Mouse (Mus musculus) forebrain, postnatal 0 days (tissue): ENCODE data around the gene Rprd1b. TPM values are rescaled to one million over a fixed set of nuclear protein-coding genes. Genes with fewer than 3 reads are reported as not detected.

Experiments used
- ATAC-seq: fragments of 200-750 bp; cut with Nextera tagmentation; 2 replicates; pipeline ENCODE4 v1.8.0; 2017; ENCODE audit warnings: mild to moderate bottlenecking, moderate library complexity
- DNase-seq: peaks from one replicate; pipeline ENCODE4 v3.0.0-alpha.2; 2015
- H3K27ac ChIP-seq: fragments of 300-500 bp; sonication (generic); 2 replicates; pipeline ENCODE4 v1.5.1; 2014; ENCODE audit warnings: low read depth, mild to moderate bottlenecking, antibody characterized with exemption, low read length, moderate library complexity, mixed read lengths
- H3K27me3 ChIP-seq: fragments of 300-500 bp; sonication (generic); 2 replicates; pipeline ENCODE4 v1.6.1; 2014; ENCODE audit warnings: mild to moderate bottlenecking, low read length, mixed read lengths; ENCODE audit not compliant: insufficient read depth
- H3K36me3 ChIP-seq: fragments of 300-500 bp; sonication (generic); 2 replicates; pipeline ENCODE4 v1.6.1; 2014; ENCODE audit warnings: mild to moderate bottlenecking, moderate library complexity; ENCODE audit not compliant: insufficient read depth
- H3K4me1 ChIP-seq: fragments of 300-500 bp; sonication (generic); 2 replicates; pipeline ENCODE4 v1.6.1; 2014; ENCODE audit warnings: antibody characterized with exemption; ENCODE audit not compliant: insufficient read depth
- H3K4me2 ChIP-seq: fragments of 300-500 bp; sonication (generic); 2 replicates; pipeline ENCODE4 v1.6.1; 2014; ENCODE audit warnings: low read depth, mild to moderate bottlenecking, moderate library complexity
- H3K4me3 ChIP-seq: fragments of 300-500 bp; sonication (generic); 2 replicates; pipeline ENCODE4 v1.5.1; 2014; ENCODE audit warnings: low read depth, low read length, mixed read lengths
- H3K9ac ChIP-seq: fragments of 300-500 bp; sonication (generic); 2 replicates; pipeline ENCODE4 v1.6.1; 2014; ENCODE audit warnings: mild to moderate bottlenecking
- H3K9me3 ChIP-seq: fragments of 300-500 bp; sonication (generic); 2 replicates; pipeline ENCODE4 v1.6.1; 2016; ENCODE audit warnings: low read length
- CTCF ChIP-seq: sonication (generic); IDR thresholded peaks from 2 replicates; pipeline ENCODE4 v1.5.1; 2016; ENCODE audit warnings: antibody characterized with exemption, control low read depth, low read depth
- WGBS: fragments of 180-500 bp; shearing (Covaris S2); extraction: QIAGEN DNeasy Blood & Tissue Kit; methylation state at CpG from one replicate; pipeline ENCODE4 v1.1.7; 2014; 5-methylcytosine and 5-hydroxymethylcytosine counted together
- polyA plus RNA-seq: library from polyadenylated mRNA; unstranded; fragments of >200 nt; fragmentation: Nextera tagmentation; extraction: Ambion mirVana; gene quantifications from 2 replicates; pipeline ENCODE4 v1.2.1, GENCODE M21; 2015
- total RNA-seq: library from RNA; depleted of rRNA; stranded (reverse); fragments of >200 nt; gene quantifications from 2 replicates; pipeline ENCODE4 v1.2.3, GENCODE M21; 2014

Gene Rprd1b
- total and polyA plus RNA-seq, 2 experiments from 2014 or later = 18.8 to 61.3 TPM

GRCm38 (mm10) chr2:158169351-158169750, 141.1 kb downstream of the Rprd1b start:
- Histone ChIP-seq H3K4me3 (no peak overlapping the region), H3K27ac (no peak overlapping the region), H3K27me3 (no peaks in the 10 kb centered on the region), H3K36me3 (no peaks in the 10 kb centered on the region), H3K4me1 (no peaks in the 10 kb centered on the region), H3K9ac (no peak overlapping the region), H3K4me2 (no peak overlapping the region), H3K9me3 (no peaks in the 10 kb centered on the region)
- no peak for ATAC-seq
- DNase-seq = no peak
- 83% methylated on average over 6 of the region's 6 CpGs for WGBS
- no peak for TF ChIP-seq CTCF

- no peaks in the 10 kb centered on the region for H3K9me3 ChIP-seq
- DNase-seq (no peak), ATAC-seq (no peak)
- H3K36me3 ChIP-seq = no peaks in the 10 kb centered on the region
- 93% methylated on average over 7 of the region's 7 CpGs for WGBS
- H3K4me1 ChIP-seq = no peaks in the 10 kb centered on the region
- no peak overlapping the region for H3K4me3 ChIP-seq
- H3K4me2 ChIP-seq = no peak overlapping the region
- H3K27me3 ChIP-seq = no peaks in the 10 kb centered on the region
- TF ChIP-seq CTCF = no peak
- no peak overlapping the region for H3K9ac ChIP-seq
- no peak overlapping the region for H3K27ac ChIP-seq
These were observed 141.5 kb downstream of the Rprd1b start for GRCm38 (mm10) chr2:158169771-158170170.

GRCm38 (mm10) chr2:158170394-158170793, 142.1 kb downstream of the Rprd1b start:
- Histone ChIP-seq H3K36me3 (no peaks in the 10 kb centered on the region), H3K27ac (no peak overlapping the region), H3K4me2 (no peak overlapping the region), H3K27me3 (no peaks in the 10 kb centered on the region), H3K9ac (no peak overlapping the region), H3K4me1 (no peaks in the 10 kb centered on the region), H3K4me3 (no peak overlapping the region), H3K9me3 (no peaks in the 10 kb centered on the region)
- no peak for TF ChIP-seq CTCF
- DNase-seq (no peak), ATAC-seq (no peak)
- WGBS = 84% methylated on average over 2 of the region's 2 CpGs

GRCm38 (mm10) chr2:158174438-158174837, 146.1 kb downstream of the Rprd1b start:
- Histone ChIP-seq H3K27me3 (no peaks in the 10 kb centered on the region), H3K9ac (no peak overlapping the region), H3K4me1 (peaks cover 6% of the 10 kb centered on the region), H3K4me3 (no peak overlapping the region), H3K27ac (no peak overlapping the region), H3K36me3 (no peaks in the 10 kb centered on the region), H3K9me3 (no peaks in the 10 kb centered on the region), H3K4me2 (no peak overlapping the region)
- TF ChIP-seq CTCF = no peak
- no peak for ATAC-seq
- DNase-seq = no peak
- WGBS = 85% methylated on average over 5 of the region's 5 CpGs

GRCm38 (mm10) chr2:158174958-158175357, 146.7 kb downstream of the Rprd1b start:
- Histone ChIP-seq H3K9ac (no peak overlapping the region), H3K27me3 (no peaks in the 10 kb centered on the region), H3K36me3 (no peaks in the 10 kb centered on the region), H3K4me1 (peaks cover 6% of the 10 kb centered on the region), H3K4me3 (no peak overlapping the region), H3K9me3 (no peaks in the 10 kb centered on the region), H3K4me2 (no peak overlapping the region), H3K27ac (no peak overlapping the region)
- 86% methylated on average over 15 of the region's 15 CpGs for WGBS
- ATAC-seq (no peak), DNase-seq (no peak)
- no peak for TF ChIP-seq CTCF

GRCm38 (mm10) chr2:158175433-158175832, 147.1 kb downstream of the Rprd1b start:
- WGBS = 90% methylated on average over 3 of the region's 3 CpGs

GRCm38 (mm10) chr2:158176763-158177162, 148.5 kb downstream of the Rprd1b start:
- ATAC-seq (no peak), DNase-seq (no peak)
- no peak overlapping the region for H3K4me3 ChIP-seq
- H3K27me3 ChIP-seq = no peaks in the 10 kb centered on the region
- peaks cover 6% of the 10 kb centered on the region for H3K4me1 ChIP-seq
- no peak overlapping the region for H3K9ac ChIP-seq
- no peaks in the 10 kb centered on the region for H3K9me3 ChIP-seq
- 95% methylated on average over 9 of the region's 9 CpGs for WGBS
- no peak overlapping the region for H3K27ac ChIP-seq
- H3K36me3 ChIP-seq = no peaks in the 10 kb centered on the region
- no peak overlapping the region for H3K4me2 ChIP-seq
- TF ChIP-seq CTCF = no peak

More at GRCm38 (mm10) chr2:158175433-158175832, 147.1 kb downstream of the Rprd1b start:
- DNase-seq = no peak
- Histone ChIP-seq H3K4me2 (no peak overlapping the region), H3K27me3 (no peaks in the 10 kb centered on the region), H3K9ac (no peak overlapping the region), H3K36me3 (no peaks in the 10 kb centered on the region), H3K9me3 (no peaks in the 10 kb centered on the region), H3K4me3 (no peak overlapping the region), H3K27ac (no peak overlapping the region), H3K4me1 (peaks cover 6% of the 10 kb centered on the region)
- no peak for ATAC-seq
- TF ChIP-seq CTCF = no peak

- Histone ChIP-seq H3K4me3 (no peak overlapping the region), H3K9ac (no peak overlapping the region), H3K27ac (0 out of 2 replicates have a peak overlapping the region, but pooled peaks have one; percentile 35), H3K27me3 (no peaks in the 10 kb centered on the region), H3K4me2 (no peak overlapping the region), H3K4me1 (peaks cover 6% of the 10 kb centered on the region), H3K9me3 (no peaks in the 10 kb centered on the region), H3K36me3 (no peaks in the 10 kb centered on the region)
- peak; percentile 43 for DNase-seq
- peak; percentile 57; the same call in 1 of the 2 replicates for ATAC-seq
- TF ChIP-seq CTCF = no peak
- 16% methylated on average over 3 of the region's 3 CpGs for whole genome bisulfite sequencing
These were observed 149.3 kb downstream of the Rprd1b start for GRCm38 (mm10) chr2:158177574-158177973.
